Mouse (Mus musculus) ES-E14 (cell line): ENCODE measurements at regions not wholly inside any gene's neighbourhood (a gene's known extent, or its start where the extent isn't known, plus 50 kb on each side); places are given as distances from the start of the nearest gene placed in this dataset.

Experiments
- CHD2 ChIP-seq: IDR thresholded peaks from 2 replicates; pipeline ENCODE4 v1.6.1; 2014; ENCODE audit warnings: mild to moderate bottlenecking, low read depth, low read length, inconsistent platforms
- HCFC1 ChIP-seq: IDR thresholded peaks from 2 replicates; pipeline ENCODE4 v1.6.1; 2012; ENCODE audit warnings: low read length, inconsistent platforms, borderline replicate concordance; ENCODE audit not compliant: insufficient read depth
- MAFK ChIP-seq: IDR thresholded peaks from 2 replicates; pipeline ENCODE4 v1.6.1; 2014; ENCODE audit warnings: mild to moderate bottlenecking, low read depth, low read length, inconsistent platforms; ENCODE audit not compliant: insufficient read depth
- ZC3H11A ChIP-seq: IDR thresholded peaks from 2 replicates; pipeline ENCODE4 v1.6.1; 2012; ENCODE audit warnings: low read depth, mild to moderate bottlenecking, inconsistent platforms, low read length, borderline replicate concordance

DNA sequence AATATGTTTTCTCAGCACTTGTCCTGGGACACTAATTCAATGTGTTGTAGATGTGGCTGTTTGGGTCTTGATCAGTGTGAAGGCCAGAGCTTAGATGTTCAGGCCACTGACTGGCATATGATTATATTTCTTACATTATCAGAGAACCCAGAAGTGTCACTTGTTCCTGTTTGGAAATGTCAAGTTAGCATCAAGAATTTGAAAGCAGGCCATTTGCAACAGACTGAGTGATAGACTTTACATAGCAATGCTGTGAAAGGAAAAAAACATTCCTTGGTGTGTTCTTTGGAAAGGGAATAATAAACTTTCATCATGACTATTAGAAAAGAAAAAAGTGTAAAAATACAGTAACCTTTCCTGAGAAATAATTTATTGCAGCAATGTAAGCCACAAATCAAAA, 1596.9 kb downstream of the Cdh11 start:
- TF ChIP-seq HCFC1 (no peak), CHD2 (no peak), ZC3H11A (no peak), MAFK (no peak)
